Mouse (Mus musculus) cerebellum, adult 8-10 months (tissue): ENCODE measurements around the gene Rbm44.
A peak's percentile ranks its signal among the peaks of the same experiment; 100 is the strongest.

Source experiments
- DNase-seq: peaks from one replicate; pipeline ENCODE4 v3.0.0; 2022

Gene Rbm44

GRCm38 (mm10) chr1:91144813-91145212 lies at the start of gene Rbm44:
Rbm44 (plus strand) TSS chr1:91145089.
- DNase-seq, result no peak

- DNase-seq, result no peak
These were observed 49.6 kb upstream of the Rbm44 start for GRCm38 (mm10) chr1:91095258-91095657.

GRCm38 (mm10) chr1:91095853-91096252 lies 49.0 kb upstream of the Rbm44 start:
- no peak for DNase-seq

- no peak for DNase-seq
These were observed 48.4 kb upstream of the Rbm44 start for GRCm38 (mm10) chr1:91096490-91096889.

- DNase-seq, result no peak
These were observed 47.5 kb upstream of the Rbm44 start for GRCm38 (mm10) chr1:91097283-91097834.

- DNase-seq, result peak; percentile 43
These were observed 46.0 kb upstream of the Rbm44 start for GRCm38 (mm10) chr1:91098887-91099286.

- DNase-seq, result no peak
These were observed 43.0 kb upstream of the Rbm44 start for GRCm38 (mm10) chr1:91101709-91102440.

- DNase-seq, result no peak
These were observed 41.4 kb upstream of the Rbm44 start for GRCm38 (mm10) chr1:91103366-91103983.

GRCm38 (mm10) chr1:91107548-91107947 lies 37.3 kb upstream of the Rbm44 start:
- DNase-seq, result no peak

- no peak for DNase-seq
These were observed 35.6 kb upstream of the Rbm44 start for GRCm38 (mm10) chr1:91109302-91109701.

GRCm38 (mm10) chr1:91112171-91112570 lies 32.7 kb upstream of the Rbm44 start:
- no peak for DNase-seq

GRCm38 (mm10) chr1:91112606-91113005 lies 32.3 kb upstream of the Rbm44 start:
- DNase-seq, result no peak

GRCm38 (mm10) chr1:91122121-91122520 lies 22.8 kb upstream of the Rbm44 start:
- no peak for DNase-seq

GRCm38 (mm10) chr1:91123004-91123403 lies 21.9 kb upstream of the Rbm44 start:
- no peak for DNase-seq

- no peak for DNase-seq
These were observed 21.4 kb upstream of the Rbm44 start for GRCm38 (mm10) chr1:91123466-91123865.

- DNase-seq, result no peak
These were observed 16.0 kb upstream of the Rbm44 start for GRCm38 (mm10) chr1:91128849-91129248.

- DNase-seq, result no peak
These were observed 7.9 kb upstream of the Rbm44 start for GRCm38 (mm10) chr1:91137036-91137435.

GRCm38 (mm10) chr1:91151509-91151908 lies 6.6 kb downstream of the Rbm44 start:
- DNase-seq, result no peak

GRCm38 (mm10) chr1:91166798-91167197 lies 21.9 kb downstream of the Rbm44 start:
- no peak for DNase-seq

GRCm38 (mm10) chr1:91169157-91169556 lies 24.3 kb downstream of the Rbm44 start:
- DNase-seq, result no peak

- DNase-seq, result no peak
These were observed 29.9 kb downstream of the Rbm44 start for GRCm38 (mm10) chr1:91174796-91175195.

- no peak for DNase-seq
These were observed 31.1 kb downstream of the Rbm44 start for GRCm38 (mm10) chr1:91176026-91176425.

GRCm38 (mm10) chr1:91176871-91177270 lies 32.0 kb downstream of the Rbm44 start:
- no peak for DNase-seq

- peak; percentile 29 for DNase-seq
These were observed 34.2 kb downstream of the Rbm44 start for GRCm38 (mm10) chr1:91179086-91179485.
